Mouse (Mus musculus): ENCODE results near the gene Slc2a5.

The Slc2a5 gene

DNA sequence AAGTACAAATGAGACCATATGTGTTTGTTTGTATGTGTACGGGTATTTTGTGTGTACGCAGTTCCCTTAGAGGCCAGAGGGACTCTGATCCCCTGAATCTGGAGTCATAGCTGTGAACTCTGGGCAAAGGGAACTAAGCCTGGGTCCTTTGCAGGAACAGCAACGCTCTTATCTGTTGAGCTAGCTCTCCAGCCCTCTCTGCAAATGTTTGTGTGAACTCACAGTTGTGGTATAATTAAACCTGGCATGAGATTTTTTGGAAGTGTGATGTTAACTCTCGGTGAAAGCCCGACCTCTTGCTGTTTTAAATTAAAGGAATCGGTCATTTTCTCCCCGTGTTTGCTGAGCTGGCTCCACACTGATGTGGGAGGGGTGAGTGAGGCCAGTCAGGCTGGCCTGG, 13.4 kb upstream of the Slc2a5 start:
- no peak for DNase-seq

DNA sequence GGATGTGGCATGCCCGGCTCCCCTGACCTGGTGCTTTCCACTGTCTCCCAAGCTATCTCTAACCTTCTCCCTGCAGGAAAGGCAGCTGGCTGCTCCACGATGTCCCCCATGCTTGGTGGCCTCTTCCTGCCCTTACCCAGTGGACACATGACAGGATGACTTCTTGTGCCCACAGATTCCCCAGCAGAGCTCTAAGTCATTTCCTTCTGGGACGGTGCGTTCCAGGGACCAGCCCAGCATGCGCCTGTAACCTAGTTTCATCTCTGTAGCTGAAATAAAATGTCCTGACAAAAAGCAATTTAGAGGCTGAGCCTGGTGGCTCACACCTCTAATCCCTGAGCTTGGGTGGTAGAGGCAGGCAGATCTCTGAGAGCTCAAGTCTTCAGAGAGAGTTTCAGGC, 12.4 kb upstream of the Slc2a5 start:
- peak; percentile 58 for DNase-seq

DNA sequence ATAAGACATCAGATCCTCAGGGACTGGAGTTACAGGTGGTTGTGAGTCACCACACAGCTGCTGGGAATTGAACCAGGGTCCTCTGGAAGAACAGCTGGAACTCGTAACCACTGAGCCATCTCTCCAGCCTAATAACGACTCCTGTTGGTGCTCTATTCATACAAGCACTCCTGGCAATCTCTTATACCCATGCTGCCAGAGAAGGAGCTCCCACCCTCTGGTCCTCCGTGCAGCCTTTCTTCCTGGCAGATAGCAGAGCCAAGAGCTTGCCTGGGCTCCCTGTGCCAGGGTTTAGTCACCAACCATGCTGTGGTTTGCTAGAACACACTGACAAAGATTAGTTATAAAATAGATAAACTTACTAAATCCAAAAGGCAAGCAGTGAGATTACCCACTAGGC, 9.4 kb upstream of the Slc2a5 start:
- no peak for DNase-seq

DNA sequence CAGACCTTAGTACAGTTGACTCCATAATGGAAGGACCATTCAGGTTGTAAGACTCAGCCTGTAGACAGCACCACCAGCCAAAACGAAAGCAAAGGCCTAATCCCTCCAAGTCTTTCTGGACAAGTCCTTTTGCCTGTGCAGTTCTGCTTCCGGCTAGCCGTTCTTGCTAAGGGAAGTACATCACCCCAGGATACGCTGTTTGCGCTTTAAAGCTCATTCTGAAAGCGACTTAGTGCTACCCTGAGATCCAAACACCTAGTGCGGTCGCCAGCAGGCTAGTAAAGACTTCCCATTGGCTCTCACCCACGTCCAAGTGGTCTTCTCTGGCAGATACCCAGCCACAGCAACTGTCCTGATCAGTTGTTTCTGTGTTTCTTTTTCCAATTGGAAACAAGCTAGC, 8.7 kb upstream of the Slc2a5 start:
- DNase-seq: no peak

DNA sequence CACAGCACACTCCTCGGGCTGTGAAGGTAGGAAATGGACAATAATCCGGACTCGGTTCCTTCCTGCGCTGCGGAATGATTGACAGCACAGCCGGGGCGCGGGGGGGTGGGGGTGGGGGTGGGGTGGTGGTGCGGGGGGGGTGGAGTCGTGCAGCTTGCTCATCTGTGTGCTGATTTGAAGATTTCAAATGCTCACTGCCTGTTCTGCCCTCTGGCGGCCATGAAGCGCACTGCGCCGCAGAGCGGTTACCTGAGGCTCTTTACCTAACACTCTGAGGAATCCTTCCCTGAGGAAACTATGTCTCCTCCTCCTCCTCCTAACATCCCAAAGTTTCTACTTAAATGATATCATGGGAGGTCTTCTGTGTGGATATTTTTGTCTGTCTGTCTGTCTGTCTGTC, 6.2 kb upstream of the Slc2a5 start:
- peak; percentile 65 for DNase-seq

DNA sequence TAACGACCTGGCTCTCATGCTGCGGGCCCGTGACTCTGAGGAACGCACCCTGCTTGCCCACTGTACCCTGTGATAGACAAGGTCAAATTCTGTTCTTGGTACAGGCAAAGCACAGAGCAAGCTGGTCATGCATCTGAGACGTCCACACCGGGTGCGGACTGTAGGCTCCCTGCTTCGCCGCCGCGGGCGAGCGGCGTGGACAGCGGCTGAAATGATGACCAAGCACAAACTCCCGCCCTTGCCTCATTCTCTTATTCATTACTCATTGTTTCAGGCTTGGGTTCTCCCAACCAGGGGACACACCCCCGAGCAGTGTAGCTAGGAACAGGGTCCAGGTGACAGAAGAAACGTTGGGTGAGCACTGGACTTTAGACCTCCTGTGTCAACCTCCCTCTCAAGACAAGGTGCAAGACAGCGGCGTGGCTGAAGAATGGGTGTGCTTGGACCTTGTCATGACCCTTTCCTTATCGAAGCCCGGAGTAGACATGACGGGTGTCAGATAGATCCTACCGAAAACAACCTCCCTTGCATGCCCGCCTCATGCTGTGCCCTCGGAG, 4.5 kb upstream of the Slc2a5 start:
- no peak for DNase-seq

DNA sequence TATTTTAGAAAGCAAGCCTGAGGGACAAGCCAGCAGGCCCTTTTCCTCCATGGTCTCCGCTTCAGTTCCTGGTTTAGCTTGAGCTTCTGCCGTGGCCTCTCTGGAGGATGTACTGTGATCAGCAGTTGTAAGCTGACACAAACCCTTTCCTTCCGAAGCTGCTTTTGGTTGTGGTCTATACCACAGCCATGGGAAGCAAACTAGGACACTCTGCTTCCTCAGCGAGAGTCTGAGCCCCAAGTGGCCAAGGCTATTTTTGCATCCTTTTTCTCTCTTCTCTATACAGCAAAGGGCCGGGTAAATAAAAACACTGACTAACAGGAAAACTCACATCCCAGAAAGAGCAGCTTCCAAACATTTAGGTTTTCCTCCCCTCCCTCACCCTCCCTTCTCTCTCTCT, 1.8 kb upstream of the Slc2a5 start:
- DNase-seq: no peak

DNA sequence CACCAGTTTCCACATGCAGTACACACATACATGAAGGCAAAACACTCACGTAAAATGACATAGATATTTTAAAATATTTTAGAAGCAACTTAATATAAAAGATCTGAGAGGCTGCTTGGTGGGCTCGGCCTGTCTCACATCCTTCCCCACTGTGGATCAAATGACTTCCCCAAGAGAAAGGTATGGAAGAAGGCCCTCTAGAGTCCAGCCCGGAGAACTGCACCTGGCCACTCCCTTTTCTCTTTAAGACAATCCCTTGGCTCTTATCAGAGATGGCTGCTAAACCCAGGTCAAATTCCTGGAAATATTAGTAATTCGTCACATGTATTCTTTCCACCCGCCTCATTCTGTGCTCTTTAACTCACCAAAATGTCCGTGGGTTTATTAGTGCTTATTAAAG, 920 bp upstream of the Slc2a5 start:
- no peak for DNase-seq

DNA sequence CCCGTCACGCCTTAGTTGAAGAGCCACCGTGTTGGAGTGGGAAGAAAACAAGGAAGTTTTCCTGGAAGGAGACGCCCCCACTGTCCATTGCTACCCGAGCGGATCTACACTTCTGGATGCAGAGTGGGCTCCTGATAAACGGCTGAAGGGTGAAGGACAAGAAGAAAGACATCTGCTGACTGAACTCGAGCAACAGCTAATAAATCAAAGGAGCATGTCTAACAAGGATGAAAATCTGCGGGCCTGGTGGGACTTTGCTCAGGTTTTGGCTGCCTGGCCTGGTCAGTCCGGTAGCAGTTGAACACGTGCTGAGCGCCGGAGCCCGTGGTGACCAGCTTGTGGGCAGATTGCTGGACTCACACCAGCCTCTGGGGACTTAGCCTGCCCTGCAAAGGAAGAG, 557 bp downstream of the Slc2a5 start:
- DNase-seq: no peak

DNA sequence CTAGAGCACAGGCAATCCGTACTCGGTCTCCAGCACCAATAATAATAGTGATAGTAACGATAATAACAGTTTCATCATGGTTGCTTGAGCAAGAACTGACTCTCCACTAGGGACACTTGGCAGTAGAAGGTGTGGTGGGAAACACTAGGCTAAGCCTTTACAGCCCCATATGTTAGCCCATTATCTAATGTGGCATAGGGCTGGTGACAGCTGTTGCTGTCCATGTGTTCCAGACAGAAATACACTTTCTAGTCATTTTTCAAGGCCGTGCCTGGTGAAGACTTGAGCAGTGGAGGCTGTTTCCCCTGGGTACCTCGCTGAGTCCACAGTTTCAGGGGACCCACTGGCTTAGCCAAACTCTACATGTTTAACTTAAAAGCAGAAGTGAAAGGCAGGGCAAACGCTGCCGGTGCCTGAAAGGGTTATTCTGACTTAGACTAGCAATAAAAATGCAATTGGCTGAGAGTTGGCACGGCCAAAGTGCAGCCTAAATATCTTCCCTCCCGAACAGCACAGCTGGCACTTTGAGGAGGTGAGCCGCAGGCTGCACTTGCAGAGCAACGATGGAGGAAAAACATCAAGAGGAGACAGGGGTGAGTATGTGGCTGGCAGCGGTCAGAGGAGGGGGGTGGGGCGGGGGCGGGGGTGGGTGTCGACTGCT, 1.2 kb downstream of the Slc2a5 start:
- DNase-seq: no peak

DNA sequence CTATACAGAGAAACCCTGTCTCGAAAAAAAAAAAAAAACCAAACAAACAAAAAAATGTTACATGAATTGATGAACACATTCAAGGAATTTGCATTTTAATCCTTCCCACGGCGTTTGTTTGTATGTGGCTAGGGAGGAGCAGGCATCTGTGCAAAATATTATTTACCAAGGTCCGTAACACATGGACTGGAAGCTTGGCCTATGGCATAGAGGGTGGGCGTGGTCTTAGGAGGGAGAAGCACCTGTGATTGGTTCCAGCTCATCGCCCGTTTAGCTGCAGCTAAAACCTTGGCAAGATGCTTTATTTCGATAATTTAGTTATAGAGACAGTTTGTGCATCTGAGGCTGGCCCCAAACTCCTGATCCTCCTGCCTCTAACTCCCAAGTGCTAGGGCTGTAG, 2.3 kb downstream of the Slc2a5 start:
- no peak for DNase-seq

DNA sequence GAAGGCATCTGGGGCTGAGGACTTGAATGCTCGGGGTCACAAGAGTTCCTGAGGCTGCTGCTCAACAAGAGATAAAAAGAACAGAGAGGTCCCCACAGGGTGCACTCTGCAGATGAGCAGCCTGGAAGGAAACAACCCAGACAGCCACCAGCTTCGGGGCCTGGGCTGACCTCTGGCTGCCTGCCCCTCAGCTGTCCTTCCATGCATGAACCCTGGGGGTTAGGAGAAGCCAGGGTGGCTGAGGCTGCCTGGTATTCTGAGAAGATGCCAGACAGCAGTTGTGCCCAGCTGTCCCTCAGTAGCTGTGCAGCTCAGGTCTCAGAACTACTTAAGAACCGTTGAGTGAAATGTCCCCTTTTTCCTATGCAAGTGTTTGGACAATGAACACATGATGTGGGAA, 3.4 kb downstream of the Slc2a5 start:
- DNase-seq: no peak

DNA sequence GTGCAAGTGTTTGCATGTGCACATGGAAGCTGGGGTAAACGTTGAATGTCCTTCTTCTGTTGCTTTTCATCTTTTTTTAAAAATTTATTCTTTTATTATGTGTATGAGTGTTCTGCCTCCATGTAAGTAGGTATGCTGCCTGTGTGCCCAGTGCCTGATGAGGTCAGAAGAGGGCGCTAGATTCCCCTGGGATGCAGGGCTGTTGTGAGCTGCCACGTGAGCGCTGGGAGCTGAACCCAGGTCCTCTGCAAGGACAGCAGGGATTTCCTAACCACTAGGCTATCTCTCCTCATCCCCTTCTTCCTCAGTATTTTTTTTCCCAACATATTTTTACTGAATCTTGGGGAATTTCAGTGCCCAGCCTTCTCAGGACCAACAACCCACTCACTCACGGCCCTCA, 7.3 kb downstream of the Slc2a5 start:
- no peak for DNase-seq

DNA sequence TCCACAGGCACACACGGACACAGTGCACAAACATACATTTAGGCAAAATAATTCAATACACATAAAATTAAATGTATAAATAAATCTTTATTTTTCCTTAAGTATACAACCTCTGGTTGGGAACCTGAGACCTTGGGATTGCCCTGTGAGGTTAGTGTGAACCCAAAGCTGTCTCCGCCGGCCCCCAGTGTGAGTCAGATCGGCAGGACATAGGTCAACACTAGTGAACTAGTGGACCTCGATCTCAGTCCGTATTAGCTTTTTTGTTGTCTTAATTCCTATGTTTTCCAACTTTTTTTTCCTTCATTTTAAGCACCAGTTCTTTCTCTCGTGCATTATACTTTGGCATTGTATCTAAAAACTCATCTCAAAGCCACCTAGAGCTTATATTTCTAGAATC, 8.8 kb downstream of the Slc2a5 start:
- DNase-seq: no peak

DNA sequence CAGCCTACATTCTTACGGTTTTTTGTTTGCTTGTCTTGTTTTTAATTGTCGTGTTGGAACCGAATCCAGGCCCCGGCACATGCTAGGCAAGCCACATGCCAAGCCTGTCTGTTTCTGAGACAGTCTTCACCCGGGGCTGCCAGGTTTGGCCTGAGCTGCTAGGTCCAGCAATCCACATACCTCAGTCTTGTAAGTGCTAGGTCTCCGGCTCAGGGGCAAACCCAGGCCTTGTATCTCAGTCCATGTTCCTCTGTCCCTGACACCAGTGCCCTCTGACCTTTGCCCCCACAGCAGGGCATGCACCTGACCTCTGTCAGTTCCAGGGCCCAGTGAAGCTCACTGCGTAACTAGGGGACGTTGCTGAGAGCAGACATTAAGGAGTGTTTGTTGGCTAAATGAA, 9.5 kb downstream of the Slc2a5 start:
- DNase-seq: no peak

DNA sequence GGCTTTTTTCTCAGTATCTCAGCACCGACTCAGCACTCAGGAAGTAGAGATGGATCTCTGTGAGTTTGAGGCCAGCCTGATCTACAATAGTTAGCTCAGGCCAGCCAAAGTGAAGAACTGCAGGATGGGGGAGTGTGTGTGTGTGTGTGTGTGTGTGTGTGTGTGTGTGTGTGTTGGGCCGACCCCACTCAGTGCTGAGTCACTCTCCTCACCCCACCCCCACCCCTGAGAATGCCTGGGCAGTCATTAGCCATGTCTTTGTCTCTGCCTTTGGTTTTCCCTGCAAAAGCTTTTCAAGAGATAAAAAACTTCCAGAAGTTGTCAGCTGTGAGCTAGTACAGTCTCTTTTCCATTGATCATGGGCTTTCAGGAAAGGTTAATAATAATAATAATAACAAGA, 11.6 kb downstream of the Slc2a5 start:
- DNase-seq: no peak

DNA sequence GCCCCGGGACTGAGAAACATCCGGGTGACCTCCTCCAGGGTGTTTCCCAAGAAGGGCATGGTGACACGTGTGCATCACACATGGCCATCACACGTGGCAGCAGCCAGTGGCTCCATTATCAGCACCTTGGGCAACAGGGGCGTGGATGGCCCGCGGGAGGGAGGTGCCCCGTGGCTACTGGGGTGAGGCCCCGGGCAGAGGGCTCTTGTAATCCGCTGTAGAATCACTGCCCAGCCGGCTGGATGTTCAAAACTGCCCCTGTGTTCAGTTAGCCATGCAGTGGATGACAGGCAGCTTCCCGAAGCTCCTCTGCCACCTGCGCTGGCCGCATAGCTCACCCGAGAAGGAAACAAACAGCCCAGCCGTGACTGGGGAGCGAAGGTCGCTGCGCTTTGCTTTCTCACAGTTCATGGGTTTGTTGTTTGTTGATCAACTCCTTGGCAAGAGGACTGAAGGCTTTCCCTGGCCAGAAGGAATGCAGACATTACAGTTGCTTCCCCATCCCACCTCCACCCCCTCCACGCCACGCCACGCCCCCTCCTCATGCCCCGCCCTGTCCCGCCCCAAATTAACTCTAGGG, 13.7 kb downstream of the Slc2a5 start:
- no peak for DNase-seq

DNA sequence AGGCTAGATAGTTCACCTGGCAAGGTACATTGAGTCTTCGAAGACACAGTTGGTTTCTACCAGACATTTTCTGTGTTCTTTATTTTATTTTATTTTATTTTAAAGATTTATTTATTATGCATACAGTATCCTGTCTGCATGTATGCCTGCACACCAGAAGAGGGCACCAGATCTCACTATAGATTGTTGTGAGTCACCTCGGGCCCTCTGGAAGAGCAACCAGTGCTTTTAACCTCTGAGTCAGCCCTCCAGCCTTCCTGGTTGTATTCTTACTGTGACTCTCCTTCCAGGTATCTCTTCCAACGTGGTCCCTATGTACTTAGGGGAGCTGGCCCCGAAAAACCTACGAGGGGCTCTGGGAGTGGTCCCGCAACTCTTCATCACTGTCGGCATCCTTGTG, 16.2 kb downstream of the Slc2a5 start:
- DNase-seq: no peak

DNA sequence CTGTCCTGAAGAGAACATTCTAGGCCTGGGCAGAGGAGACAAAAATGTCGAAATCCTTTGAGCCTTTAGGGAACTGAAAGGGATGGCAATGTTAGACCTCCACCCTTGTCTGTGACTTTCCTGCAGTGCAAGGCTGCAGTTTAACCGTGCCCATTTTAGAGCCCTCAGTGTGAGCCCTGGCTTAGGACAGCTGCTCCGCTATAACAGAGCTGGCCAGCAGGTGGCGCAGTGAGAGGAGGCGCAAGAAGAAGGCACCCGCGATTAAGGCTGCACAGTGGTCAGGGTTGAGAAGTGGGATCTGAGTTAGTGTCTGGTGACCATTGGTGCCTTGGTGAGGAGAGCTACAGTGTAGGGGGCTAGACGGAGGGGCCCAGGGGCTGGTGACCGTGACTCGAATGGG, 17.6 kb downstream of the Slc2a5 start:
- DNase-seq: peak; percentile 45

DNA sequence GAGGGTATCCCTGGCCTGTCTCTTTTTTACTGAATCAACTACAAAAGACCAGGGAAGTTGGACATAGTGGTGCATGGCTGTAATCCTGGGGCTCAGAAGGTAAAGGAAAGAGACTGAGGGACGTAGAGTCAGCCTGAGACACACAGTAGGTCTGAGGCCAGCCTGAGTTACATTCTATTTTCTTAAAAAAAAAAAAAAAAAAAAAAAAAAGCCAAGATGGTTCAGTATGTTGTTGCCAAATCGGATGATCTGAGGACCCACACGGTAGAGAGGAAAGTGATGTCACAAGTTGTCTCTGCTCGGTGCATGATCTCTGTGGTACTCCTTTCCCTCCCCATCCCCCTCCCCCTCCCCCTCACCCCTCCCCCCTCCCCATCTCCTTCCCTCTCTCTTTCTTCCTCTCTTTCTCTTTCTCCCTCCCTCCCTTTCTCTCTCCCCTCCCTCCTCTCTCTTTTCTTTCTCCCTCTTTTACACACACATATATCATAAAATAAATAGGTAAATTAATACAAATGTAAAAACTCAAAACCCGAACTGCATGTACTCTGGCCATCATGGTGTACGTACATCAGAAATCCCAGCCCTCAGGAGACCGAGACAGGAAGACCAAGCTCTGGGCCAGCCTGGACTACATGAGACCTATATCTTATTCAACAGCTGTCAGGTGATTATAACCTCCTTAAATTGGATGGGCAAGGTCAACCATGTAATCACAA, 18.4 kb downstream of the Slc2a5 start:
- DNase-seq: no peak

DNA sequence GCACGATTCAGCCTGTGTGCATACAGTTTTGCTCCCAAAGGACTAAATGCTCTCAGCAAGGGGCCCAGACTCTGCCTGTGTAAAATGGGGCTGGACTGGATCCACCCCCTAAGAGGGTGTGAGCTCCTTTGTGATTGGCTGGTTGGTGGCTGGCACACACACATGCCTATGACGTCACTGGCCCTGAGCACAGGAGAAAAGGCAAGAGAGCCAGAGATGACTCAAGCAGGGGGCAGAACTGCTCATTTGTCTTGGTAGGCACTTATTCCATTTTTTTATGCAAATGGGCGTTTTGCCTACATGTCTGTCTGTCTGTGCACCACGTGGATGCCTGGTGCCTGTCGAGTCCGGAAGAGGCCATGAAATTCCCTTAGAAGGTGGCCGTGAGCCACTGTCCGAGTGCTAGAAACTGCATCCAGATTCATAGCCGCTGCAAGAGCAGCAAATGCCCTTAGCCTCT, 19.0 kb downstream of the Slc2a5 start:
- DNase-seq: peak; percentile 25

DNA sequence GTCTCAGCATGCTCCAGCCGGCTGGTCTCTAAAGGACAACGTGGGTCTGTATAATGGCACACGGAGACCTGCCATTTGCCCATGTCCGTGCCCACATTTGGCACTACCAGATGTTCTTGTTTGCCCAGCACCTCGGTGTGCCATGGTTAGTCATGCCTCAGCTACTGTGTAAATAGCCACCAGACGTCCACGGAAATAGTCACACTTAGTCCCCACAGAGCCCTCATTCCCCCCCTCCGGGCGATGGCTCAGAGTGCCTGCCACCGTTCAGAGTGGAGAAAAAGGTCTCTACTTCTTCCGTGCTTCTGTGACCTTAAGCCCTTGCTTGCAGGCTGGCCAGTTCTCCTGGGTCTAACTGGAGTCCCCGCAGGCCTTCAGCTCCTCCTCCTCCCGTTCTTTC, 20.0 kb downstream of the Slc2a5 start:
- no peak for DNase-seq

DNA sequence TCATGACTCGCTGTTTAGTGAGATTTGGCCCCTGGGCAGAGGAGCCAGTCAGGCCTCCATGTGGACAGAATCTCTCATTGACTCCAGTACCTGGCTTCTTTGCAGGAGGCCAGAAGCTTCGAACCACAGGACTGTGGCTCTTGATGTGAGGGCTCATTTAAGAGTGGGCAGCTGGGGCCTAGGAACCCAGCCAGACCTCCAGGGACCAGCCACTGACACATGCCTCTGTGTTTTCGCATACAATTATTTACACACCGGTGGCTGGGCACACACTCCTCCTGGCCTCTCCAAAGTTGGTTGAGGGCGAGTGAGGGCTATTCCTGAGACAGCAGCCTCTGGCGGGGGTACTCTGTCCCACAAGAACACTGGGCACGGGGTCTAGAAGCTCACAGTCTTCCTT, 21.3 kb downstream of the Slc2a5 start:
- DNase-seq: no peak

DNA sequence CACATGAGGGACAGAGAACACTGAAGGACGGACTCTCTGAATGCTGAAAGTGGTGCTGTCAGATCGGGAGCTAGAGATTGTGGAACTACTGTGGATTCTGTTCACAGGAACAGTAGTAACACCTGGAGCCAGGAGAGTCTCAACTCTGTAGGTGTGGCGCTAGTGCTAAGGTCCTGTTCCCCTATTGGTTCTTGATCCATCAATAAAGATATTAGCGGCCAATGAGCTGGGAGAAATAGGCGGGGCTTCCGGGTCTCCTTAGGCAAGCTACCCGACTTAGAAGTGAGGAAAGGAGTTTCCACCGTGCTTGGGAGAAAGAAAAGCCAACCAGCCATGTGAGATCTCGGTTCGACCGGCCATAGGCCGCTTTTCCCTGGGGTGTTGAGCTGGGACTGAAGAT, 25.2 kb downstream of the Slc2a5 start:
- DNase-seq: no peak

Data from cerebellum, adult 11-12 months (tissue).